Mouse (Mus musculus): ENCODE measurements around the gene Ints1. TPM values are rescaled to one million over a fixed set of nuclear protein-coding genes. Genes with fewer than 3 reads are reported as not detected.
A peak's percentile ranks its signal among the peaks of the same experiment; 100 is the strongest.
"Not testable (repeated sequence)": the region's sequence is repeated elsewhere in the genome, so short reads cannot be mapped to it uniquely, and the experiment has no call there.

Ints1 gene
- polyA plus RNA-seq, 1 experiment from 2014 or later = 34.3 TPM

DNA sequence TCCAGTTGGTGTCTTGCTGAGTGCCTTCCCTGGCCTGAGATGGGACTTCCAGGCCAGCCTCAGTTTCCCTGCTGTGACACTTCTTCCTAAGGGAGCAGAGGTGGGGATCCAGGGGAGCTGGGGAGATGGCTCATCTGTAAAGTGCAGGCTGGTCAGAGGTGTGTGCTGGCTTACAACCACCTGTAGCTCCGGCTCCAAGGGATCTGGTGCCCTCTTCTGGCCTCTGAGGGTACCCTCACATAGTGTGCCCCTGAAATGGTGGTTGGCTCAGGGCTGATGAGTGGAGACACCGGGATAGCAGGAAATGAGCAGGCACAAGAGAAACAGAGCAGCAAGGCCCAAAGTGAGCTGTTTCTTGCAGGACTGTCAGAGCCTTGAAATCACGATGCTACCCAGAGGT, 29.7 kb downstream of the Ints1 start:
- no peak for ATAC-seq (replicated peaks)
- WGBS = 5% methylated on average over 3 of the region's 3 CpGs
- Histone ChIP-seq H3K4me3 (no peak overlapping the region), H3K4me1 (no peaks in the 10 kb centered on the region), H3K4me2 (no peak overlapping the region), H3K9me3 (no peaks in the 10 kb centered on the region), H3K27me3 (replicated peaks) (no peaks in the 10 kb centered on the region), H3K9ac (no peak overlapping the region), H3K27ac (no peak overlapping the region), H3K36me3 (replicated peaks) (no peaks in the 10 kb centered on the region; the same call in 1 of the 2 replicates)

DNA sequence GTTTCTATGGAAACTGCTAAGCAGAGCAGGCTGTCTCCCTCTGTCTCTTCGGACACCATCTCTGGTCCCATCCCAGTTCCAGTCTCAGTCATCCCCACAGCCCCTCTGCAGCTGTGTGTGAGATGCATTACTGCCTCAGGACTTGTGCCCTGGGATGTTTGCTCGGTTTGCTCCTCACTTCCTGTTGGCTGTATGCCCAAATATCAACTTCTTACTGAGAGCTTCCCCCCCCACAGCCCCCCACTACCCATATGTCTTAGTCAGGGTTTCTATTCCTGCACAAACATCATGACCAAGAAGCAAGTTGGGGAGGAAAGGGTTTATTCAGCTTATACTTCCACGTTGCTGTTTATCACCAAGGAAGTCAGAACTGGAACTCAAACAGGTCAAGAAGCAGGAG, 32.8 kb downstream of the Ints1 start:
- H3K4me2 ChIP-seq; H3K36me3 ChIP-seq (replicated peaks); H3K9ac ChIP-seq; H3K27ac ChIP-seq; ATAC-seq (replicated peaks); H3K9me3 ChIP-seq; H3K4me3 ChIP-seq; H3K27me3 ChIP-seq (replicated peaks); H3K4me1 ChIP-seq: not testable (repeated sequence)
- WGBS = 53% methylated on average over 3 of the region's 3 CpGs

DNA sequence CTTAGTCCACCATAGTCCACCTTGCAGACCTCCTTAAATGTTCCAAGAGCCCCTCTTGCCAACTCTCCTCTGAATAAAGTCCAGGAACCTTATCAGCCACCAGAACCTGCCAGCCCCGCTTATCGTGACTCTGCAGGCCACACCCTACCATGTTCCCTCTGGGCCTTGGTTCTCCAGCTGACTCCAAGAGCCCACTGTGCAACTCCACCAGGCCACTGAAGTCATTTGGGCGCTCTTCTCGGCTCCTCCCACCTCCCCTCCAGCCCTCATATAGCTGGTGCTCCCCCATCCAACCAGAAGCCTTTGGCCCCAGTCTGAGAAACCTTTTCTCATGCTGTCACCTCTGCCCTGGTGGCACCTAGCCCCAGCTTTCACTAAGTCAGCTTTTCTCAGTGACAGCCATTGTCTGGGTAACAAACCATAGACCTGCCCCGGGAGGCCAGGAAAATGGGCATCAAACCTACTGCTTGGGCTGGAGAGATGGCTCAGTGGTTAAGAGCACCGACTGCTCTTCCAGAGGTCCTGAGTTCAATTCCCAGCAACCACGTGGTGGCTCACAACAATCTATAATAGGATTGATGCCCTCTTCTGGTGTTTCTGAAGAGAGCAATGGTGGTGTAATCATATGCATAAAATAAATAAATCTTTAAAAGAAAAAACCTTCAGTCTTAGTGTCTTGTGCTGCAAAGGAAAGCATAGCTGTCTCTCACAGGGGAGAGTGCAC, 36.7 kb downstream of the Ints1 start:
- Histone ChIP-seq H3K4me3 (no peak overlapping the region), H3K4me1 (peaks cover 30% of the 10 kb centered on the region), H3K27ac (no peak overlapping the region), H3K36me3 (replicated peaks) (no peaks in the 10 kb centered on the region), H3K9ac (no peak overlapping the region), H3K27me3 (replicated peaks) (0 out of 2 replicates have a peak, but pooled peaks cover 3% of the 10 kb centered on the region), H3K9me3 (no peaks in the 10 kb centered on the region), H3K4me2 (no peak overlapping the region)
- ATAC-seq (replicated peaks) = no peak
- WGBS = 76% methylated on average over 7 of the region's 7 CpGs

DNA sequence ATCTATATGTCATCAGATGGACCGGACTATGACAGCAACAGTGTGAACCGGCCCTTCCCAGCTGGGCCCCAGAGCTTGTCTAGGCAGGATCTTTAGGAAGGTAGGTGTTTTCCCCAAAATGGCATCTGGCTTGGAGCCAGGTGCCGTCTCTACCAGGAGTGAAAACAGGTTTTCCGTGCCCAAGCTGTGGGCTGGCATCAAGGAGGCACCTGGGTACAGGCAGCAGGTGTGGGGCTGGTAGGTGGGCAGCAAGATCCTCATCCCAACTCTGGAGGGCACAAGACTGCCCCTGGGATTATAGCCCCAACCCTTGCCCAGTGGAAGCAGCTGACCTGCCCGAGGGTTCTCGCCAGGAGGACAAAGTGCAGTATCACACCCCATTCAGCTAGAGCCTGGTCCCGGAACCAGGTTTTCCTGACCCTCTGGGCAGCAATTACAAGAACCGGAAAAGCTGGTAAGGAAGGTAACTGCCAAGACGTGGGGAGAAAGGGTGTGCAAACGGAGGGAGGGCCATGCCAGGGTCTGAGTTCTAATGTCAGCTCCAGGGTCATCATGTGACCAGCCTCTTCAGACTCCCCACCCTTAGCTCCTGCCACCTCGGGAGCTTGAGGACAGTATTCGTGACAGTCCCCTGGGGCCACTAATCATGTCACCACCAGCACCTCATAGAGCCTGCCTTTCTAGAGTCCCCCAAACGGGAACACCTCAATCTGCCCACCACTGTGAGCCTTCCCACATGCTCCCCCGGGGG, 37.5 kb downstream of the Ints1 start:
- no peak overlapping the region for H3K4me2 ChIP-seq
- no peak overlapping the region for H3K9ac ChIP-seq
- H3K27me3 ChIP-seq (replicated peaks) = 0 out of 2 replicates have a peak, but pooled peaks cover 3% of the 10 kb centered on the region
- no peak for ATAC-seq (replicated peaks)
- no peaks in the 10 kb centered on the region for H3K36me3 ChIP-seq (replicated peaks)
- H3K4me3 ChIP-seq = no peak overlapping the region
- no peak overlapping the region for H3K27ac ChIP-seq
- no peaks in the 10 kb centered on the region for H3K9me3 ChIP-seq
- 84% methylated on average over 14 of the region's 14 CpGs for WGBS
- H3K4me1 ChIP-seq = peaks cover 37% of the 10 kb centered on the region

- 11% methylated on average over 10 of the region's 10 CpGs for WGBS
- 0 out of 2 replicates have a peak overlapping the region, but pooled peaks have one; percentile 40 for H3K27ac ChIP-seq
Observed at GRCm38 (mm10) chr5:139736504-139736940, 39.0 kb downstream of the Ints1 start.

GRCm38 (mm10) chr5:139735677-139736503, 39.6 kb downstream of the Ints1 start, which contains the start of gene Micall2:
Gene Micall2, minus strand, starts transcription at chr5:139736336.
- peak; percentile 96 for ATAC-seq (replicated peaks)
- H3K4me1 ChIP-seq = peaks cover 47% of the 10 kb centered on the region
- peak within 1 kb of the TSS; percentile 94 for H3K4me2 ChIP-seq
- peak within 1 kb of the TSS; percentile 64 for H3K9ac ChIP-seq
- 0 out of 2 replicates have a peak within 1 kb of the TSS, but pooled peaks have one; percentile 49 for H3K27ac ChIP-seq
- peak within 1 kb of the TSS; percentile 55 for H3K4me3 ChIP-seq
- WGBS = 5% methylated on average over 50 of the region's 50 CpGs
- no peaks in the 10 kb centered on the region for H3K9me3 ChIP-seq
- H3K27me3 ChIP-seq (replicated peaks) = 0 out of 2 replicates have a peak, but pooled peaks cover 3% of the 10 kb centered on the region
- H3K36me3 ChIP-seq (replicated peaks) = no peaks in the 10 kb centered on the region

More at GRCm38 (mm10) chr5:139736504-139736940, 39.0 kb downstream of the Ints1 start:
- H3K36me3 ChIP-seq (replicated peaks) = no peaks in the 10 kb centered on the region
- peak overlapping the region; percentile 55 for H3K4me3 ChIP-seq
- H3K4me2 ChIP-seq = peak overlapping the region; percentile 94
- H3K4me1 ChIP-seq = peaks cover 41% of the 10 kb centered on the region
- 0 out of 2 replicates have a peak, but pooled peaks cover 3% of the 10 kb centered on the region for H3K27me3 ChIP-seq (replicated peaks)
- ATAC-seq (replicated peaks) = peak; percentile 51
- H3K9ac ChIP-seq = no peak overlapping the region
- H3K9me3 ChIP-seq = no peaks in the 10 kb centered on the region

DNA sequence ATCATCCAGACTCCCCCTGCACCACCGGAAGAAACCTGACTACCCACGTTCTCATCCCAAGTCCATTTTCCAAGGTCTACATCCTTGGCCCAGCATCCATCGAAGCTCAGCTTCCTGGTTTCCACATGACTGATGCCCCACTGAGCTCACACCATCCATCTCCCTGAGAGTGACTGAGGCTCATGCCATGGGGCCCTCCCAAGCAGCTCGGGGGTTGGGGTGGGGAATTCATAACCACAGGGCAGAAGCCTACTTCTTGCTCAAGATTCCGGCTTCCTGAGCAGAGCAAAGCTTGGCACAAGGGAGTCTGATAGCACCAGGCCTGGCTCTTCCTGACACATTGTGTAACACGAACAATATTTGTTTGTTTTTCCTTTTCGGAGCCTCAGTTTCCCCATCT, 40.7 kb downstream of the Ints1 start:
- H3K4me3 ChIP-seq = no peak overlapping the region
- WGBS = 84% methylated on average over 7 of the region's 7 CpGs
- ATAC-seq (replicated peaks) = no peak
- H3K9ac ChIP-seq = no peak overlapping the region
- 0 out of 2 replicates have a peak, but pooled peaks cover 3% of the 10 kb centered on the region for H3K27me3 ChIP-seq (replicated peaks)
- no peaks in the 10 kb centered on the region for H3K9me3 ChIP-seq
- no peaks in the 10 kb centered on the region for H3K36me3 ChIP-seq (replicated peaks)
- peak overlapping the region; percentile 94 for H3K4me2 ChIP-seq
- H3K27ac ChIP-seq = no peak overlapping the region
- peaks cover 55% of the 10 kb centered on the region for H3K4me1 ChIP-seq

- Histone ChIP-seq H3K4me3 (no peak overlapping the region), H3K36me3 (replicated peaks) (no peaks in the 10 kb centered on the region), H3K27me3 (replicated peaks) (0 out of 2 replicates have a peak, but pooled peaks cover 3% of the 10 kb centered on the region), H3K9ac (no peak overlapping the region), H3K9me3 (no peaks in the 10 kb centered on the region), H3K4me1 (peaks cover 55% of the 10 kb centered on the region), H3K27ac (no peak overlapping the region), H3K4me2 (peak overlapping the region; percentile 9; the same call in 1 of the 2 replicates)
- ATAC-seq (replicated peaks) = no peak
- 83% methylated on average over 3 of the region's 3 CpGs for WGBS
Observed at GRCm38 (mm10) chr5:139734016-139734415, 41.5 kb downstream of the Ints1 start.

- no peak overlapping the region for H3K4me2 ChIP-seq
- no peak overlapping the region for H3K27ac ChIP-seq
- no peak overlapping the region for H3K4me3 ChIP-seq
- H3K27me3 ChIP-seq (replicated peaks) = no peaks in the 10 kb centered on the region
- no peaks in the 10 kb centered on the region for H3K36me3 ChIP-seq (replicated peaks)
- no peaks in the 10 kb centered on the region for H3K9me3 ChIP-seq
- H3K4me1 ChIP-seq = peaks cover 55% of the 10 kb centered on the region
- ATAC-seq (replicated peaks) = no peak
- 84% methylated on average over 11 of the region's 11 CpGs for WGBS
- no peak overlapping the region for H3K9ac ChIP-seq
Observed at GRCm38 (mm10) chr5:139732634-139733107, 42.8 kb downstream of the Ints1 start.

DNA sequence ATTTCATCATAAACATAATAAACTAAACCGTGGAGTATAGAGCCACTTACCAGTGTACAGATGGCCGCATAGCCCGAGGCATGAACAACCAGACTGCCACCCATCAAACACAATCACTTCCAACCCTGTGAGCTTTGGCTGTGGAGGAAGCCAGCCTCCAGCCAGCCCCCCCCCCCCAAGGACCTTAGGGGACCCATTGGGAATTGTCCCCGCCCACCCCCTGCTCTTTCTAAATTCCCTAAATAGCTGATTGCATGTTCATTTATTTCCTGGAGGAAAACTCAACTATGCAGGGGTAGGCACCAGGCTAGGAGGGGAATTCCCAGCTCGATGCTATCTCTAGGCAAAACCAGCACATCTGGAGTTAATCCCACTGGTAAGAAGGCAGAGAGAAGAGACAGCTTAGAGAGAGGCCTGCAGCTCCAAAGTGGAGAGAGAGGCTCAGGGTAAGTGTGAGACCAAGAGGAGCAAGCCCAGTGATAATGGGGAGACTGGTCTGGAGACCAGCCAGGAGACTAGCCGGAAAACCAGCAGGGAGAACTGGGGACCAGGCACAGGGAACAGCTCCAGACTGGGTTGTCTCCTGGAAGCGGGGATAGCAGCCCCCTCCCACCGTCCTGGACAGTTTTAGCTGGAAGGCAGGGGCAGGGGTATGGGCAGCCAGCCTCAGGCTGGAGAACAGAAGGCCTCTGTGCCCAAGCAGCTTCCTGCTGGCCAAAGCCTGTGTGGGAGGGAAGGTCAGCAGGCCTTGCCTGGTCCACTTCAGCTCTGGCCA, 44.6 kb downstream of the Ints1 start:
- no peaks in the 10 kb centered on the region for H3K36me3 ChIP-seq (replicated peaks)
- H3K4me1 ChIP-seq = peaks cover 47% of the 10 kb centered on the region
- 54% methylated on average over 8 of the region's 8 CpGs for WGBS
- ATAC-seq (replicated peaks) = no peak
- H3K9ac ChIP-seq = no peak overlapping the region
- no peaks in the 10 kb centered on the region for H3K27me3 ChIP-seq (replicated peaks)
- no peaks in the 10 kb centered on the region for H3K9me3 ChIP-seq
- no peak overlapping the region for H3K4me3 ChIP-seq
- no peak overlapping the region for H3K4me2 ChIP-seq
- H3K27ac ChIP-seq = no peak overlapping the region

DNA sequence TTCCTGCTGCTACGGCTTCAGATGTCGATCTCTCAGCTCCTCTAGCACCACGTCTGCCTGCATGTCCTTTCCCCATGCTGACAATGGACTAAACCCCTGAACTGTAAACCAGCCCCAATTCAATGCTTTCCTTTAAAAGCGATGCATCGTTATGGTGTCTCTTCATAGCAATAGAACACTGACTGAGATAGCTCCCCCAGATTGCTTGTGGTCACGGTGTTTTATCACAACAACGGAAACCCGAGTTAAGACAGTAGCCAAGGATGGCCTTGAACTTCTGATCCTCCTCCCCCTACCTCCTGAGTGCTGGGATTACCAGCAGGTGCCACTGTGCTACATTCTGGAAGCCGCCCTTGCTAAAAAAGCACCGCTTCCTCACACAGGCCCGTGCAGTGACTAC, 48.2 kb downstream of the Ints1 start:
- H3K36me3 ChIP-seq (replicated peaks) = no peaks in the 10 kb centered on the region
- 86% methylated on average over 11 of the region's 11 CpGs for WGBS
- no peak overlapping the region for H3K4me3 ChIP-seq
- no peak for ATAC-seq (replicated peaks)
- no peaks in the 10 kb centered on the region for H3K27me3 ChIP-seq (replicated peaks)
- peaks cover 18% of the 10 kb centered on the region for H3K4me1 ChIP-seq
- H3K9me3 ChIP-seq = no peaks in the 10 kb centered on the region
- no peak overlapping the region for H3K27ac ChIP-seq
- H3K4me2 ChIP-seq = no peak overlapping the region
- H3K9ac ChIP-seq = no peak overlapping the region
